Mouse (Mus musculus) right cerebral cortex, postnatal 10 days (tissue): Measurements from ENCODE around the gene Slc16a8.

Source experiments
- DNase-seq, 2 experiments: peaks; one replicate each; pipeline ENCODE4 v3.0.0; 2021; ENCODE audit warnings: low spot score in 2 of 2

Gene Slc16a8

DNA sequence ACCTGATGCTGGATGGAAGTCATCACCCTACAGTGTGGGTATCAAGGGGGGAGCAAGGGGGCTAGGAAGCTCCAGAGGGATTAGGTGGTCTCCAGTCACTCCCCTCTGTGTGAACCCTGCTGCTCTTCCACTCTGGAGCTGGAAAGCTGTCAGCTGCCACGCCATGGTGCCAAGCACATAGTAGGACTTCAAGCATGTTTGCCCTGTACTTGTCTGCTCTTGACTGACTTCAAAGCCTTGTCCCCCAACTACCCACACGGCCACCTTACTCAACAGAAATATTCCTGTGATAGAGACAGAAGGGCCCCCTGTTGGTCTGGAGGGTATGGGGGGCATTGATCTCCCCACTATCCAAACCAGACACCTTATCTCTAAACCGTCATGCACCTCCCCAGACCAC, 38.4 kb downstream of the Slc16a8 start:
- DNase-seq: no peak

DNA sequence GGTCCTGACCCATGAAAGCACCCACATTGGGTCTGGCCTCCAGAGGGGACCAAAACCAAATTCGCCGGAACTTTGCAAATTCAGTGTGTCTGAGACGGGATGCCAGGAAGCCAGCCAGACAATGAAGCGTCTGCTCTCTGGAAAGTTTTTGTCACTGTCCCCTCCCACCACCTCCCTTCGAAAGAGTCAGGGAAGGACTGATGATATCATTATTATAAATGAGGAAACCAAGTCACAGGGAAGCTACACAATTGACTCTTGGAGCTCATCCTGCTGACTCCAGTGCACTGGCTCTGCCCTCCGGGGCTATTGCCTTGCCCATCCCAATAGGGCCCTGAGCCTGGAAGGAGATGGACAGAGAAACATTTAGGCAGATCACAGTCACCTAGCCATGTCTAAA, 41.0 kb downstream of the Slc16a8 start:
- DNase-seq: no peak

DNA sequence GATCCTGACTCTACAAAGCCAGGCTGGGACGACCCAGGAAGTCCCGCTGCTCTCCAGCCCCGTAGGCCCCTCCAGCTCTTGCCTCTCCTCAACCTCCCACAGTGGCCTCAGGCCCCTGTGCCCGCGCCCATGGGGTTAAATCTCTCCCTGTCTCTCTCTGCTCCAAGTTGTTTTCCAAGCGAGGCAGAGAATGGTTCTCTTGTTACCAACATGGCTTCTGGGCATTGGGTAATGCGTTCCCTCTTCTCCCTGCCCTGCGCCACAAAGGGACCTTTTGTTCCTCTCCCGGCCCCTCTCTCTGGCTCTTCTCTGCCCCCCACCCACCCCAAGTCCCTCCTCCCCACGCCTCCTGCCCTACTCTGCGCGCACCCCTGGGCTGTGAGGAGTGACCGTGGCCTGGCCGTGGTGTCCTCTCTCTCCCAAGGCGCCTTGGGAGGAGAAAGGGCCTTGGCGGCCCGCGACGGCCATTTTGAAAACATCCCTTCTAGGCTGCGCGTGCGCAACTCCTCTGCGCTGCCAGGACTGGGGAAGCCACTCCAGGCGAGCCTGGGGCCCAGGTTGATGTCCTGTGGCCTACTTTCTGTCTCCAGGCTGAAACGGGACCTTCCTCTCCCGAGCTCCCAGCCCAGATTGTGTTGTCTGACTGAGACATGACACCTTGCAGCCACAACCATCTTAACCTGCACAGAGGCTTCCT, 41.7 kb downstream of the Slc16a8 start:
- peak; percentile 55 to 56 for DNase-seq

DNA sequence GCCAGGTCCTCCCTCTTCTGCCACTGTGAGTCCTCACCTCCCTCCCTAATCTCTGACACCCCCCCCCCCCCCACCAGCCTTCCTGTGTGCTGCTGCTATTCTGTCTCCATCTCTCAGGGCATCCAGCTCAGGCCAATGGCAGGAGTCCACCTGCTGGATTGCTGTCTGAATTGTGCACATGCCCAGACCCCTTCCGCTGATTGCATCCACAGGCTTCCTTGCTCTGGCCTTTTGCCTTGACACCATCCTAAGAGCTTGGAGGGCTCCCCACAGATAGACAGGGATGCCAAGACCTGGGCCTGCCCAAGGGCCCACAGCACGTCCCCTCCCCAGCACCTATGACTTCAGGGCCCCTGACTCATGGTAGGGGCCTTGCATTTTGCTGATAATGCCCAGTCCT, 44.2 kb downstream of the Slc16a8 start:
- no peak for DNase-seq

DNA sequence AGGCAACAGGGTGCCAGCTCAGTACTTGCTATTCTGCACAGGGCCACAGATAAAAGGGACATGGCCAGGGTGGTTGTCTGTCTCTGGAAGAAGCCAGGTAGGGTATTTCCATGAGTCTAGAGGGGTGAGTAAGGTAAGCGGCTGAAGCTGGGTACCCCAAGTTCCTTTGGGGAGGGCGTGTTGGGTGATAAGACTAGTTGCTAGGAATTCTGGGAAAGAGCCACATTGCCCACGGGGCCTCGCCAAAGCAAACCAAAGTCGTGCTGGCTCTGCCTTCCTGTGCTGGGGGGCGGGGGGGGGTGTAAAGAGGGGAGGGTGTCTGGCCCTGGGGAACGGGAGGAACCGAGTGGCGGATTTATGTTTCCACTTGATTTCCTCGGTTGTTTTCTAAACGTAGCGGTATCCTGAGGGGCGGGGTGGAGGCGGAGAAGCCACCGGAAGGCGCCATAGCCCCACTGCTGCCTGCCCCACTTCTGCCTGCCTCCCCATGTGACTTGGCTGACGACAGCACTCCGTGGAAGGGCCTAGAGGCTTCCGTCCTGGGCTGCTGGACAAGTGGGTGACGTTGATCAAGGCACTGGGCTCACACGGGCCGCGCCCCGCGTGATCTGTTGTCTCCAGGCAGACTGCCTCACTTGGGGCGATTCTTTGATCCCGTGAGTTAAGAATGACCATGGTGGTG, 45.7 kb downstream of the Slc16a8 start:
- DNase-seq: no peak

DNA sequence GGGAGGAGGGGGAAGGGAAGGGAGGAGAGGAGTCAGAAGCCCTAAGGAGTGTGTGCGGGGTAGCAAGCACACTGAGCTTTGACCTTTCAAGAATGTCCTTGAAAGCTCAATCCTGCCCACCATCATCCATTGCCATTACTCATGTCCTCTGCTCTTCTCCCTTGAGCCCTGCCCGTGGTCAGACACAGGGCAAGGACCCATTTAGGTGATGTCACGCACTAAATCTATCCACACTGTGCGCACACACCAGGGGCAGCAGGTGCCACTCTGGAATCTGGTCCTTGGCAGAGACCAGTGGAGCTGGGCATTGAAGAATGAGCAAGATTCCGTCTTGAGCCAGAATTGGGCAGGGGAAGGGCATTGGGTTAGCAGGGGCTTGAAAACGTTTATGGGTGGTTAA, 46.4 kb downstream of the Slc16a8 start:
- DNase-seq: no peak

DNA sequence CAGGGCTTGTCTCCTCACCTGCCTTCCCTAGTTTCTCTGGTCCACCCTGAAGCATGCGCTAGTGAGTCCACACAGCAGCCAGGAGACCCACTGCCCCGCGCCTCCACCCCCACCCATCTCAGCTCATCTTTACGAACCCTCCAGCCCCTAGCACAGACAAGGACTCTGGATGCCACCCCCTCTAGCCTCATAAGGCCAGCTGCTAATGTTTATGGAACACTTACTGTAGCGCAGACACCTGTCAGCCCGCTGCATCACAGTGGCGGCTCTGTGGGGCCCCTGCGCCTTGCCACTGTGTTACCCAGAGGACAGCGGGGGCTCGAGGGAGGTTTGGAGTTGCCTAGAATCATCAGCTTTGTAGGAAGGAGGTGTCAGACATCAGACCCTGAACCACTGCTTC, 52.0 kb downstream of the Slc16a8 start:
- DNase-seq: peak; percentile 50 to 61

DNA sequence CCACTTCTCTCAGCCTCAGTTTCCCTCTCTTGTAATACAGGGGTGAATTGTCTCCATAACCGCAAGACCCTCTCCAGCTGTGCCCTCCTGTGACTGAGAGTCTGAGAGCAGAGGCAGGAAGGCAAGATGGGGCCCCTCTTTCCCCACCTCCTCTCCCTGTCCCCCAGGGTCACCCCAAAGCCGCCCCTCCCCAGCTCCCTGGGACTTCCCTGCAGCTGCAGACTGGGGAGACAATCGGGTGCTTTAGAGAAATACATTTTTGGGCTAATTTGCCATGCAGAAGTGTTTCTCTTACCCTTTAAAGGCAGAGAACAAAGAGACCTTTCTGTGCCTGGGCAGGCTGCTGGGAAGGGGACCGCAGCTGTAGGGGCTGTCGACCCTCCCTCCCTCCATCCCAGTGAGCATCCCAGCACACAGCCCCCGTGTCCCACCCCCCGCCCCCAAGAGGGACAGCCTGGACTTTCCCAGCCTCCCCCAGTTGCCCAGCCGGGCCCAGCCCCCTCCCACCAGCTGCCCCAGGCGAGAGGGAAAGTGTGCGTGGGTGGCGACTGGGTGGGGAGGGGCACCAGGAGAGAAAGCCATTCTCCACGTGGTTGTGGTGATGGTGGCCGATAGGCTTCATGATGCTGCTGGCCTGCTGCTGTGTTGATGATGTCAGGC, 52.9 kb downstream of the Slc16a8 start:
- DNase-seq: peak; percentile 74 to 75
